Mouse (Mus musculus) liver, embryonic 15.5 days (tissue): ENCODE results near the gene Gucy2d. TPM values are rescaled to one million over a fixed set of nuclear protein-coding genes. Genes with fewer than 3 reads are reported as not detected.

Source experiments
- ATAC-seq: fragments of 200-750 bp; cut with Nextera tagmentation; 2 replicates; pipeline ENCODE4 v1.8.0; 2017; ENCODE audit warnings: moderate number of reproducible peaks, mild to moderate bottlenecking, moderate library complexity; ENCODE audit not compliant: insufficient read depth
- H3K27ac ChIP-seq: fragments of 300-500 bp; sonication (generic); replicated peaks from 2 replicates; pipeline ENCODE4 v1.5.1; 2015; ENCODE audit warnings: mild to moderate bottlenecking, inconsistent platforms
- H3K27me3 ChIP-seq: fragments of 300-500 bp; sonication (generic); 2 replicates; pipeline ENCODE4 v1.6.1; 2015; ENCODE audit warnings: mild to moderate bottlenecking, inconsistent platforms
- H3K36me3 ChIP-seq: fragments of 300-500 bp; sonication (generic); replicated peaks from 2 replicates; pipeline ENCODE4 v1.6.1; 2015; ENCODE audit warnings: moderate library complexity, mild to moderate bottlenecking, inconsistent platforms
- H3K4me1 ChIP-seq: fragments of 300-500 bp; sonication (generic); replicated peaks from 2 replicates; pipeline ENCODE4 v1.6.1; 2015; ENCODE audit warnings: inconsistent platforms
- H3K4me2 ChIP-seq: fragments of 300-500 bp; sonication (generic); 2 replicates; pipeline ENCODE4 v1.6.1; 2015; ENCODE audit warnings: moderate library complexity, mild to moderate bottlenecking, inconsistent platforms
- H3K4me3 ChIP-seq: fragments of 300-500 bp; sonication (generic); replicated peaks from 2 replicates; pipeline ENCODE4 v1.5.1; 2015; ENCODE audit warnings: mild to moderate bottlenecking, inconsistent platforms
- H3K9ac ChIP-seq: fragments of 300-500 bp; sonication (generic); 2 replicates; pipeline ENCODE4 v1.6.1; 2015; ENCODE audit warnings: moderate library complexity, mild to moderate bottlenecking, inconsistent platforms
- H3K9me3 ChIP-seq: fragments of 300-500 bp; sonication (generic); replicated peaks from 2 replicates; pipeline ENCODE4 v1.6.1; 2016; ENCODE audit warnings: inconsistent platforms
- WGBS: fragments of 180-500 bp; shearing (Covaris S2); methylation state at CpG from one replicate; pipeline ENCODE4 v1.1.7; 2015; ENCODE audit warnings: mixed read lengths; ENCODE audit not compliant: insufficient replicate concordance; 5-methylcytosine and 5-hydroxymethylcytosine counted together
- polyA plus RNA-seq: library from polyadenylated mRNA; unstranded; fragments of >200 nt; fragmentation: Nextera tagmentation; extraction: Ambion mirVana; gene quantifications from 2 replicates; pipeline ENCODE4 v1.2.1, GENCODE M21; 2015

Gucy2d gene
- polyA plus RNA-seq, 1 experiment from 2014 or later, result not detected

DNA sequence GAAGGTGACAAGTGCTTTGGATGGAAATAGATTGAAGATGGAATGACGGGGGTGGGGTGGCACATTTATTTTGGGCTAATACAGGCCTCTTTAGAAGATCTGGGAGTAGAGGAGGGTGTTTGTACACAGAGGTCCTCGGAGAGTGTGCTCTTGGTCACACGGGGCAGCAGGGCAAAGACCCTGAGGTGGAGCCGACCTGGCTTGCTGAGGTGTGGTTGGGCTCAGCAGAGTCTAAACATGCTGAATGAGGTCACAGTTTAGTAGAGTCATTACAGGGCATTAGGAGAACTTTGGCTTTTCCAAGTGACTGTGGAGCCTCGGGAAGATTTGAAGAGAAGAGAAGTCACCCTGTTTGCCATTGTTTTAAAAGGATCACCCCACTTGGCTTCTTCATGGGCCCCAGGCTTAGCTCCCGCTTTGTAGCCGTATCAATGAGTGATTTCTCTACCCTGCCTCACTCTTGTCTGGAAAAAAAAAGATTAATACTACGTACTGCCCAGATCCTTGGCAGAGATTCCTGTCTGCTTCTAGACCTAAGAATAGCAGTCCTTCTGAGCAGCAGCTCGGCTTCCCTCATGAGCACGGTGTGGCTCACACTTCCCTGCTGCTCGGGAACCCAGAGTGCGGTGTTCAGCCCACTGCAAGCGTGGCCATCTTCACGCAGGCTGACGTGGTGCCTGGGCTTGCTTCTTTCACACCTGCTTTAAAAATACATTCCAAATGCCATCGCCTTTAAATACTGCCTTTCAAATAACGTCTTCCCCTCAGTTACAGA is 22.0 kb upstream of the Gucy2d start:
- Histone ChIP-seq H3K27me3 (no peaks in the 10 kb centered on the region), H3K4me1 (peaks cover 14% of the 10 kb centered on the region; the same call in 1 of the 2 replicates), H3K4me3 (no peak overlapping the region), H3K9ac (no peak overlapping the region), H3K27ac (no peak overlapping the region), H3K9me3 (no peaks in the 10 kb centered on the region), H3K36me3 (no peaks in the 10 kb centered on the region), H3K4me2 (no peak overlapping the region)
- WGBS, result 60% methylated on average over 17 of the region's 17 CpGs
- ATAC-seq, result no peak

- Histone ChIP-seq H3K9ac (no peak overlapping the region), H3K27me3 (no peaks in the 10 kb centered on the region), H3K27ac (no peak overlapping the region), H3K9me3 (no peaks in the 10 kb centered on the region), H3K4me3 (no peak overlapping the region), H3K4me2 (no peak overlapping the region), H3K4me1 (peaks cover 12% of the 10 kb centered on the region; the same call in 1 of the 2 replicates), H3K36me3 (no peaks in the 10 kb centered on the region)
- 48% methylated on average over 5 of the region's 5 CpGs for WGBS
- no peak for ATAC-seq
Measured at GRCm38 (mm10) chr7:98419366-98419765, 20.9 kb upstream of the Gucy2d start.

- Histone ChIP-seq H3K4me3 (no peak overlapping the region), H3K9me3 (no peaks in the 10 kb centered on the region), H3K27ac (no peak overlapping the region), H3K27me3 (no peaks in the 10 kb centered on the region), H3K4me1 (no peaks in the 10 kb centered on the region), H3K36me3 (no peaks in the 10 kb centered on the region), H3K9ac (no peak overlapping the region), H3K4me2 (no peak overlapping the region)
- WGBS, result 63% methylated on average over 11 of the region's 11 CpGs
- no peak for ATAC-seq
Measured at GRCm38 (mm10) chr7:98423546-98423945, 16.7 kb upstream of the Gucy2d start.

GRCm38 (mm10) chr7:98424396-98424795 is 15.8 kb upstream of the Gucy2d start:
- H3K4me1 ChIP-seq, result no peaks in the 10 kb centered on the region
- H3K27ac ChIP-seq, result no peak overlapping the region
- H3K9me3 ChIP-seq, result no peaks in the 10 kb centered on the region
- H3K4me2 ChIP-seq, result no peak overlapping the region
- no peak overlapping the region for H3K9ac ChIP-seq
- ATAC-seq, result no peak
- 57% methylated on average over 6 of the region's 6 CpGs for WGBS
- H3K36me3 ChIP-seq, result no peaks in the 10 kb centered on the region
- no peak overlapping the region for H3K4me3 ChIP-seq
- H3K27me3 ChIP-seq, result no peaks in the 10 kb centered on the region

- Histone ChIP-seq H3K27me3 (no peaks in the 10 kb centered on the region), H3K4me1 (no peaks in the 10 kb centered on the region), H3K27ac (no peak overlapping the region), H3K9ac (no peak overlapping the region), H3K4me3 (no peak overlapping the region), H3K9me3 (no peaks in the 10 kb centered on the region), H3K4me2 (no peak overlapping the region), H3K36me3 (no peaks in the 10 kb centered on the region)
- ATAC-seq, result no peak
- WGBS, result 79% methylated on average over 3 of the region's 3 CpGs
Measured at GRCm38 (mm10) chr7:98425551-98425950, 14.7 kb upstream of the Gucy2d start.

DNA sequence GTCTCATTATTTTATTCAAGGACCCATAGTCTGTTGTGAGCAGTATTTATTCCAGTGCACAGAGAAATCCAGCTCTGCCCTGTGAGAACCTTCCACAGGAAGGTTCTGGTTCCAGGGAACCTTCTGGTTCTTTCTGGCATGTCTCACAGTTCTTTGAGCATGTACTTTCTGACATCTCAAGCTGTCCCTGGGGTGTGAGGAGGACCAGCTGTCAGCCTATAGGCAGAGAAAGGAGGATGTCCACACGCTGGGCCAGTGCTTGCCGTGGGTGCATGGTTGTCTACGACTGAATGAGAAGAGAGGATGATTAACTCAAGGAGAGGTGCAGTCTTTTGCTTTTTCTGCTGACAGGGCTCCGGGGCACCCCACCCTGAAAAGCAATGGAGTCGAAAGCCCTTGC is 13.6 kb upstream of the Gucy2d start:
- H3K9me3 ChIP-seq, result no peaks in the 10 kb centered on the region
- ATAC-seq, result no peak
- no peak overlapping the region for H3K9ac ChIP-seq
- no peak overlapping the region for H3K4me3 ChIP-seq
- H3K36me3 ChIP-seq, result no peaks in the 10 kb centered on the region
- no peaks in the 10 kb centered on the region for H3K27me3 ChIP-seq
- WGBS, result 69% methylated on average over 5 of the region's 5 CpGs
- no peaks in the 10 kb centered on the region for H3K4me1 ChIP-seq
- H3K4me2 ChIP-seq, result no peak overlapping the region
- no peak overlapping the region for H3K27ac ChIP-seq

- 34% methylated on average over 11 of the region's 11 CpGs for WGBS
- no peak for ATAC-seq
- H3K4me1 ChIP-seq, result no peaks in the 10 kb centered on the region
- no peak overlapping the region for H3K4me3 ChIP-seq
- no peaks in the 10 kb centered on the region for H3K36me3 ChIP-seq
- H3K27ac ChIP-seq, result no peak overlapping the region
- H3K4me2 ChIP-seq, result no peak overlapping the region
- H3K27me3 ChIP-seq, result no peaks in the 10 kb centered on the region
- H3K9me3 ChIP-seq, result no peaks in the 10 kb centered on the region
- no peak overlapping the region for H3K9ac ChIP-seq
Measured at GRCm38 (mm10) chr7:98427115-98427835, 12.9 kb upstream of the Gucy2d start.

GRCm38 (mm10) chr7:98429579-98429978 is 10.6 kb upstream of the Gucy2d start:
- Histone ChIP-seq H3K9ac (no peak overlapping the region), H3K27ac (no peak overlapping the region), H3K4me2 (no peak overlapping the region), H3K4me1 (no peaks in the 10 kb centered on the region), H3K27me3 (no peaks in the 10 kb centered on the region), H3K9me3 (no peaks in the 10 kb centered on the region), H3K36me3 (no peaks in the 10 kb centered on the region), H3K4me3 (no peak overlapping the region)
- no peak for ATAC-seq
- WGBS, result 76% methylated on average over 3 of the region's 3 CpGs

DNA sequence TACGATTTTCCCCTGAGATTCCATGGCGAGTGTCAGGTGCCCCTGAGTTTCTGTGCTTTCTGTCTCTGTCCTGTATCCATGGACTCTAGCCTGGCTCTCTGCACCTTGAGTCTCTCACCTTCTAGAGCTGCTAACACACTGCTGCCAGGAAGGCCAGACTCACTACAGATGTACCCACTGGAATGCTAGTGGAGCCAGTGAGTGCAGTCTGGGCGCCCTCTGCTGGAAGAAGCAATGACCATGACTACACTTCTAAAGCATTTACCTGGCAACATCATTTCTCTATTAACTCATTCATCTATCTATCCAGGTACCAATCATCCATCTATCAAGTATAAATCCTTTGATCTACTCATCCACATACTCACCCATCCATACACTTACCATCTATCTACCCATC is 9.4 kb upstream of the Gucy2d start:
- no peaks in the 10 kb centered on the region for H3K9me3 ChIP-seq
- no peaks in the 10 kb centered on the region for H3K27me3 ChIP-seq
- H3K27ac ChIP-seq, result no peak overlapping the region
- no peak overlapping the region for H3K4me2 ChIP-seq
- no peak overlapping the region for H3K9ac ChIP-seq
- no peaks in the 10 kb centered on the region for H3K36me3 ChIP-seq
- WGBS, result 48% methylated on average over 3 of the region's 3 CpGs
- H3K4me3 ChIP-seq, result no peak overlapping the region
- ATAC-seq, result no peak
- H3K4me1 ChIP-seq, result no peaks in the 10 kb centered on the region

DNA sequence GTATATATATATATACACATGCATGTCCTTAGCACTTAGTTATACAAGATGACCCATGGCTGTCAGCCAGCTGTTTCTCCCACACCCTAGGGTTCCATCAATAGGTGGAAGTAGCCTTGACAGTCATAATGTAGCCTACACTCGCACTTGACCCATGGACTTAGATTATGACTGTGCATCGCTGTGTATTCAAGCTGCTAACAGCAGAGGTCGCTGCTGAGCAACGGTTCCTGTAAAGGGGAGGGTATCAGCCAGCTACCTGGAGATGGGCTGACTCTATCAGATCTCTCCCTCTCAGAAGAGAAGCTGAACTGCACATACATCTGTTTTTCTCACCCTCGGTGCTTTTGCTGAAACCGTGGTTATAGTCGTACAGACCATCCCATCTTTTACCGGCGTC is 2.6 kb upstream of the Gucy2d start:
- Histone ChIP-seq H3K4me1 (no peaks in the 10 kb centered on the region), H3K27me3 (no peaks in the 10 kb centered on the region), H3K9me3 (no peaks in the 10 kb centered on the region), H3K9ac (no peak overlapping the region), H3K27ac (no peak overlapping the region), H3K4me3 (no peak overlapping the region), H3K36me3 (no peaks in the 10 kb centered on the region), H3K4me2 (no peak overlapping the region)
- ATAC-seq, result no peak
- 28% methylated on average over 9 of the region's 9 CpGs for WGBS

DNA sequence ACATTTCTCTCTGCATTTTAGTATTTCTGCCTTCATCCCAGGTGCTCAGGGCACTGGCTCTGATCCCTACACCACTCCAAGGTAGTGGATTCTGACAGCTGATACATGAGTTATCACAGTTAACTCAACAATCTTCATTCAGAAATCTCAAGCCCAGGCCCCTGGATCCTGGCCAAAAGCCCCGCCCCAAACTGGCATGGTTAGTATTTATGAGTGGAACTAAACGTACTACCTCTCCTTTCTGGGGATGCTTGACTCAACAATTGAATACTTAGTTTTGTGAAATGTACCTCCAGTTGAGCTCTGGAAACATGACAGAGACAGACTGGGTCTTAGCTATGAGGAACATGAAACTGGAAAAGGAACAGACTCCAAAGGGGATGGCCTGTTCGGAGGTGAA is 6.7 kb downstream of the Gucy2d start:
- no peak overlapping the region for H3K4me2 ChIP-seq
- no peak overlapping the region for H3K27ac ChIP-seq
- no peaks in the 10 kb centered on the region for H3K9me3 ChIP-seq
- ATAC-seq, result no peak
- H3K36me3 ChIP-seq, result no peaks in the 10 kb centered on the region
- WGBS, result 48% methylated on average over 3 of the region's 3 CpGs
- H3K4me1 ChIP-seq, result no peaks in the 10 kb centered on the region
- no peaks in the 10 kb centered on the region for H3K27me3 ChIP-seq
- H3K9ac ChIP-seq, result no peak overlapping the region
- no peak overlapping the region for H3K4me3 ChIP-seq
